Mouse (Mus musculus) embryonic fibroblast, embryonic 13.5 days (primary cell): ENCODE data around the gene Map4k4.

Source experiments
- CTCF ChIP-seq: IDR thresholded peaks from 2 replicates; pipeline ENCODE4 v1.5.1; 2011; ENCODE audit warnings: mild to moderate bottlenecking, control low read depth, low read length, moderate library complexity, borderline replicate concordance; ENCODE audit not compliant: insufficient read depth
- POLR2A ChIP-seq: IDR thresholded peaks from 2 replicates; pipeline ENCODE4 v1.6.1; 2011; ENCODE audit warnings: low read depth, mild to moderate bottlenecking, control low read depth, low read length, moderate library complexity

DNA sequence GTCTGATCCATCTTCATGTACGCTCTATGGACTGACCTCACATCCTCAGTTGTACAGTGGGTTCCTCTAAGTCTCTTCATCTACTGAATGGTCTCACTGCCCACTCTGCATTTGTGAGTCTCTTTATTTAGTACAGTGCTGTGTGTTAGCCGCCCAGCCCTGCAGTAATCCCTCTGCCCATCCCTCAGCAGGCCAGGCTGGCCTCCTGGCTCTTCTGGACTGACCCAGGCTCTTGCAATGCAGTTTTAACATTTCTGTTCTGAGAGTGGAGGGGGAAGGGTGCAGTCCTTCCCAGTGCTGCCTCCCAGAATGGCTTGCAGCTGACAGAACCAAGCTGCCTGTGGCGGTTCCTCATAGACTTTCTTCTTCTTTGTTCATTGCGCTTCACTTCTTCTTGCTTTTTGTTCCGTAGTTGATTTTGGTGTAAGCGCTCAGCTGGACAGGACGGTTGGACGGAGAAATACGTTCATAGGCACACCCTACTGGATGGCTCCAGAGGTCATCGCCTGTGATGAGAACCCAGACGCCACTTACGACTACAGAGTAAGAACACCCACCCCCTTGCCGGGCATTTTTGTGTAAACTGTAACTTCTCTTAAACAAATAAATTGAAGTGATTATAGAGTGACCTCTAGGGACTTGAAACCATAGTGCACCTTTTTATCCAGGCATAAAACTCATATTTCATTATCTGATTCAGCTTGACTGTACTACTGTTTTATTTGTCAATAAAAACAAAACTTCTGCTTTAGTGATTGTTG is 82.2 kb downstream of the Map4k4 start:
- TF ChIP-seq POLR2A (no peak), CTCF (no peak)
